Mouse (Mus musculus) lung, embryonic 16.5 days (tissue): Measurements from ENCODE around the gene 2610507B11Rik. TPM values are rescaled to one million over a fixed set of nuclear protein-coding genes. Genes with fewer than 3 reads are reported as not detected.
A peak's percentile ranks its signal among the peaks of the same experiment; 100 is the strongest.

Source experiments
- ATAC-seq: fragments of 200-750 bp; cut with Nextera tagmentation; 2 replicates; pipeline ENCODE4 v1.8.0; 2017; ENCODE audit warnings: low read depth, mild to moderate bottlenecking, moderate library complexity
- H3K27ac ChIP-seq: fragments of 300-500 bp; sonication (generic); 2 replicates; pipeline ENCODE4 v1.5.1; 2014; ENCODE audit warnings: mild to moderate bottlenecking, control low read depth, low read length
- H3K27me3 ChIP-seq: fragments of 300-500 bp; sonication (generic); 2 replicates; pipeline ENCODE4 v1.6.1; 2014; ENCODE audit warnings: low read depth, low read length, mixed read lengths; ENCODE audit not compliant: control insufficient read depth, insufficient read depth
- H3K36me3 ChIP-seq: fragments of 300-500 bp; sonication (generic); 2 replicates; pipeline ENCODE4 v1.6.1; 2014; ENCODE audit warnings: low read length; ENCODE audit not compliant: control insufficient read depth, insufficient read depth
- H3K4me1 ChIP-seq: fragments of 300-500 bp; sonication (generic); replicated peaks from 2 replicates; pipeline ENCODE4 v1.6.1; 2014; ENCODE audit warnings: low read length, mixed read lengths; ENCODE audit not compliant: control insufficient read depth, insufficient read depth
- H3K4me2 ChIP-seq: fragments of 300-500 bp; sonication (generic); 2 replicates; pipeline ENCODE4 v1.6.1; 2014; ENCODE audit warnings: low read depth, low read length, control low read depth
- H3K4me3 ChIP-seq: fragments of 300-500 bp; sonication (generic); 2 replicates; pipeline ENCODE4 v1.5.1; 2014; ENCODE audit warnings: mild to moderate bottlenecking, low read length, control low read depth
- H3K9ac ChIP-seq: fragments of 300-500 bp; sonication (generic); 2 replicates; pipeline ENCODE4 v1.6.1; 2014; ENCODE audit warnings: low read length, control low read depth
- H3K9me3 ChIP-seq: fragments of 300-500 bp; sonication (generic); 2 replicates; pipeline ENCODE4 v1.6.1; 2016; ENCODE audit warnings: low read length; ENCODE audit not compliant: control insufficient read depth
- WGBS: fragments of 180-500 bp; shearing (Covaris S2); extraction: QIAGEN DNeasy Blood & Tissue Kit; methylation state at CpG from one replicate; pipeline ENCODE4 v1.1.7; 2014; 5-methylcytosine and 5-hydroxymethylcytosine counted together
- polyA plus RNA-seq: library from polyadenylated mRNA; unstranded; fragments of >200 nt; fragmentation: Nextera tagmentation; extraction: Ambion mirVana; gene quantifications from 2 replicates; pipeline ENCODE4 v1.2.1, GENCODE M21; 2015

The 2610507B11Rik gene
- polyA plus RNA-seq, result 59.5 and 63.5 TPM in 2 replicates

GRCm38 (mm10) chr11:78261380-78262352 is at the start of gene 2610507B11Rik:
Gene 2610507B11Rik (plus strand): TSS chr11:78261752.
- no peaks in the 10 kb centered on the region for H3K9me3 ChIP-seq
- H3K4me2 ChIP-seq, result peak within 1 kb of the TSS; percentile 69
- peak within 1 kb of the TSS; percentile 87 for H3K4me3 ChIP-seq
- H3K4me1 ChIP-seq, result peaks cover 10% of the 10 kb centered on the region
- ATAC-seq, result peak; percentile 97
- H3K27ac ChIP-seq, result peak within 1 kb of the TSS; percentile 86
- under 1% methylated on average over 98 of the region's 115 CpGs for WGBS
- no peaks in the 10 kb centered on the region; the same call in 1 of the 2 replicates for H3K27me3 ChIP-seq
- H3K36me3 ChIP-seq, result peaks cover 23% of the 10 kb centered on the region
- peak within 1 kb of the TSS; percentile 84 for H3K9ac ChIP-seq

GRCm38 (mm10) chr11:78213086-78213817 is 48.3 kb upstream of the 2610507B11Rik start:
- H3K9me3 ChIP-seq, result no peaks in the 10 kb centered on the region

GRCm38 (mm10) chr11:78215709-78216317 is 45.7 kb upstream of the 2610507B11Rik start:
- WGBS, result 90% methylated on average over 11 of the region's 11 CpGs
- Histone ChIP-seq H3K36me3 (peaks cover 58% of the 10 kb centered on the region), H3K9ac (no peak overlapping the region), H3K4me2 (no peak overlapping the region), H3K9me3 (no peaks in the 10 kb centered on the region), H3K4me3 (no peak overlapping the region), H3K4me1 (no peaks in the 10 kb centered on the region), H3K27me3 (no peaks in the 10 kb centered on the region), H3K27ac (no peak overlapping the region)
- ATAC-seq, result no peak

More at GRCm38 (mm10) chr11:78213086-78213817, 48.3 kb upstream of the 2610507B11Rik start:
- no peak for ATAC-seq
- no peak overlapping the region for H3K4me3 ChIP-seq
- H3K36me3 ChIP-seq, result peaks cover 59% of the 10 kb centered on the region
- 82% methylated on average over 14 of the region's 14 CpGs for WGBS
- H3K4me2 ChIP-seq, result no peak overlapping the region
- H3K9ac ChIP-seq, result no peak overlapping the region
- H3K4me1 ChIP-seq, result no peaks in the 10 kb centered on the region
- H3K27me3 ChIP-seq, result no peaks in the 10 kb centered on the region
- H3K27ac ChIP-seq, result no peak overlapping the region

- Histone ChIP-seq H3K36me3 (peaks cover 74% of the 10 kb centered on the region), H3K27ac (no peak overlapping the region), H3K9me3 (no peaks in the 10 kb centered on the region), H3K4me3 (no peak overlapping the region), H3K4me1 (no peaks in the 10 kb centered on the region), H3K9ac (no peak overlapping the region), H3K4me2 (no peak overlapping the region), H3K27me3 (no peaks in the 10 kb centered on the region)
- ATAC-seq, result no peak
- 87% methylated on average over 4 of the region's 4 CpGs for WGBS
These were observed 38.0 kb upstream of the 2610507B11Rik start for GRCm38 (mm10) chr11:78223586-78223985.

- no peak overlapping the region for H3K4me3 ChIP-seq
- no peak overlapping the region for H3K9ac ChIP-seq
- peaks cover 52% of the 10 kb centered on the region for H3K36me3 ChIP-seq
- WGBS, result 91% methylated on average over 6 of the region's 6 CpGs
- H3K27ac ChIP-seq, result no peak overlapping the region
- no peak overlapping the region for H3K4me2 ChIP-seq
- H3K9me3 ChIP-seq, result no peaks in the 10 kb centered on the region
- no peaks in the 10 kb centered on the region for H3K27me3 ChIP-seq
- H3K4me1 ChIP-seq, result no peaks in the 10 kb centered on the region
- no peak for ATAC-seq
These were observed 30.0 kb upstream of the 2610507B11Rik start for GRCm38 (mm10) chr11:78231518-78231917.

GRCm38 (mm10) chr11:78240193-78240857 is 21.2 kb upstream of the 2610507B11Rik start:
- H3K27me3 ChIP-seq, result no peaks in the 10 kb centered on the region
- H3K9ac ChIP-seq, result no peak overlapping the region
- no peak overlapping the region for H3K4me2 ChIP-seq
- no peak overlapping the region for H3K4me3 ChIP-seq
- H3K27ac ChIP-seq, result no peak overlapping the region
- H3K4me1 ChIP-seq, result peaks cover 8% of the 10 kb centered on the region
- no peaks in the 10 kb centered on the region for H3K9me3 ChIP-seq
- WGBS, result 79% methylated on average over 9 of the region's 9 CpGs
- peak; percentile 23; the same call in 1 of the 2 replicates for ATAC-seq
- H3K36me3 ChIP-seq, result peaks cover 6% of the 10 kb centered on the region; the same call in 1 of the 2 replicates

GRCm38 (mm10) chr11:78245261-78245626 is 16.3 kb upstream of the 2610507B11Rik start:
- H3K27me3 ChIP-seq, result no peaks in the 10 kb centered on the region
- under 1% methylated on average over 19 of the region's 19 CpGs for WGBS
- H3K4me3 ChIP-seq, result peak overlapping the region; percentile 83
- peak overlapping the region; percentile 82 for H3K4me2 ChIP-seq
- H3K27ac ChIP-seq, result peak overlapping the region; percentile 92
- H3K9me3 ChIP-seq, result no peaks in the 10 kb centered on the region
- peaks cover 22% of the 10 kb centered on the region for H3K4me1 ChIP-seq
- peak overlapping the region; percentile 92 for H3K9ac ChIP-seq
- ATAC-seq, result no peak
- H3K36me3 ChIP-seq, result peaks cover 3% of the 10 kb centered on the region; the same call in 1 of the 2 replicates

- H3K4me3 ChIP-seq, result peak within 1 kb of the TSS; percentile 83
- H3K27ac ChIP-seq, result peak within 1 kb of the TSS; percentile 92
- no peaks in the 10 kb centered on the region for H3K9me3 ChIP-seq
- no peaks in the 10 kb centered on the region for H3K27me3 ChIP-seq
- under 1% methylated on average over 50 of the region's 50 CpGs for WGBS
- peak within 1 kb of the TSS; percentile 82 for H3K4me2 ChIP-seq
- peaks cover 5% of the 10 kb centered on the region for H3K36me3 ChIP-seq
- peaks cover 22% of the 10 kb centered on the region for H3K4me1 ChIP-seq
- ATAC-seq, result peak; percentile 94
- peak within 1 kb of the TSS; percentile 92 for H3K9ac ChIP-seq
These were observed 15.8 kb upstream of the 2610507B11Rik start, which contains the start of the genes Sdf2 and Supt6 for GRCm38 (mm10) chr11:78245627-78246317. Gene Sdf2 (plus strand): TSS chr11:78245746. Gene Supt6 (minus strand): TSS chr11:78245987.
